Mouse (Mus musculus) cerebellum, adult 8-10 months (tissue): Measurements from ENCODE around the gene Ppp1r12b.

Source experiments
- DNase-seq: peaks from one replicate; pipeline ENCODE4 v3.0.0; 2022

The Ppp1r12b gene

GRCm38 (mm10) chr1:134846295-134846988, 109.3 kb downstream of the Ppp1r12b start:
- DNase-seq = peak; percentile 31

- DNase-seq = no peak
These were observed 112.4 kb downstream of the Ppp1r12b start for GRCm38 (mm10) chr1:134843369-134843768.

GRCm38 (mm10) chr1:134836909-134837480, 118.7 kb downstream of the Ppp1r12b start:
- no peak for DNase-seq

GRCm38 (mm10) chr1:134830881-134831280, 124.9 kb downstream of the Ppp1r12b start:
- peak; percentile 46 for DNase-seq

GRCm38 (mm10) chr1:134829635-134830034, 126.1 kb downstream of the Ppp1r12b start:
- DNase-seq = peak; percentile 45

GRCm38 (mm10) chr1:134824896-134825295, 130.8 kb downstream of the Ppp1r12b start:
- no peak for DNase-seq

GRCm38 (mm10) chr1:134823842-134824241, 131.9 kb downstream of the Ppp1r12b start:
- no peak for DNase-seq

- DNase-seq = no peak
These were observed 132.4 kb downstream of the Ppp1r12b start for GRCm38 (mm10) chr1:134823323-134823722.

GRCm38 (mm10) chr1:134820882-134821281, 134.9 kb downstream of the Ppp1r12b start:
- DNase-seq = no peak

GRCm38 (mm10) chr1:134819196-134819595, 136.5 kb downstream of the Ppp1r12b start:
- no peak for DNase-seq

GRCm38 (mm10) chr1:134818716-134819115, 137.0 kb downstream of the Ppp1r12b start:
- DNase-seq = no peak

GRCm38 (mm10) chr1:134817916-134818595, 137.7 kb downstream of the Ppp1r12b start:
- DNase-seq = no peak

GRCm38 (mm10) chr1:134817120-134817519, 138.6 kb downstream of the Ppp1r12b start:
- DNase-seq = no peak

GRCm38 (mm10) chr1:134816617-134817016, 139.1 kb downstream of the Ppp1r12b start:
- DNase-seq = no peak

- no peak for DNase-seq
These were observed 140.0 kb downstream of the Ppp1r12b start for GRCm38 (mm10) chr1:134815748-134816147.

- DNase-seq = no peak
These were observed 150.3 kb downstream of the Ppp1r12b start for GRCm38 (mm10) chr1:134805471-134805870.

GRCm38 (mm10) chr1:134804373-134804772, 151.4 kb downstream of the Ppp1r12b start:
- no peak for DNase-seq

GRCm38 (mm10) chr1:134803286-134804117, 152.2 kb downstream of the Ppp1r12b start:
- DNase-seq = no peak

GRCm38 (mm10) chr1:134801758-134802157, 154.0 kb downstream of the Ppp1r12b start:
- no peak for DNase-seq

- no peak for DNase-seq
These were observed 159.2 kb downstream of the Ppp1r12b start for GRCm38 (mm10) chr1:134796536-134796935.

- DNase-seq = no peak
These were observed 159.7 kb downstream of the Ppp1r12b start for GRCm38 (mm10) chr1:134796076-134796475.

GRCm38 (mm10) chr1:134791456-134791855, 164.3 kb downstream of the Ppp1r12b start:
- no peak for DNase-seq
